Mouse (Mus musculus): ENCODE measurements around the gene Kit.

DNA sequence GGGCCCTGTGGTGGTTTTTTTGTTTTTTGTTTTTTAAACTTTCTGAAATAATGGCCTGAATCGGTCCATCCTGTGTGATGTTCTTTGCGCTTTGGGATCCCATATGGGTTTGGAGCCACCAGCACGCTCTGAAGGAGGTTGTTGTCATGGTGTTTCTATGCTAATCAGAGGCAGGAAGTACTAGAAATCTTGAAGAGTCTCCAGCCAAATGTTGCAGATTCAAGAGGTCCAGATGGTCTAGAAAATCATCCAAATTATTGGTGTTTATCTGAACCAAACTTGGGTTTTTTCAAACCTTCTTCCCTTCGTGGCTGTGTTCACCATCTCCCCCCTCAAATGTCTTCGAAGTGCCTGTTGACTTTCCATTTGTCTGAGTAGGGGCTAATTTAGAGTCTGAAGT, 72.3 kb downstream of the Kit start:
- TF ChIP-seq GATA1 (IDR thresholded peaks at IDR 0.05; ENCODE audit: low read length) (no peak), TAL1 (IDR thresholded peaks at IDR 0.05; ENCODE audit: low read length) (no peak)
